Mouse (Mus musculus) cortical plate, adult 2 months (tissue): ENCODE measurements around the gene Cpne5. TPM values are rescaled to one million over a fixed set of nuclear protein-coding genes. Genes with fewer than 3 reads are reported as not detected.

Experiments
- H3K27ac ChIP-seq: fragments of 200-500 bp; 2 replicates; pipeline ENCODE4 v1.5.1; 2012; ENCODE audit warnings: low read length, control low read depth, inconsistent platforms; ENCODE audit not compliant: insufficient read depth
- H3K4me1 ChIP-seq: fragments of 200-500 bp; 2 replicates; pipeline ENCODE4 v1.6.1; 2011; ENCODE audit warnings: low read length; ENCODE audit not compliant: control insufficient read depth, insufficient read depth
- H3K4me3 ChIP-seq: fragments of 200-500 bp; 2 replicates; pipeline ENCODE4 v1.5.1; 2011; ENCODE audit warnings: mild to moderate bottlenecking, low read length, control low read depth; ENCODE audit not compliant: insufficient read depth
- CTCF ChIP-seq: fragments of 200-500 bp; IDR thresholded peaks from 2 replicates; pipeline ENCODE4 v1.5.1; 2011; ENCODE audit warnings: mild to moderate bottlenecking, control low read depth, low read length; ENCODE audit not compliant: insufficient read depth; ENCODE audit errors: extremely low read depth
- POLR2A ChIP-seq: fragments of 200-500 bp; IDR thresholded peaks from 2 replicates; pipeline ENCODE4 v1.6.1; 2011; ENCODE audit warnings: mild to moderate bottlenecking, low read length, control low read depth; ENCODE audit not compliant: insufficient read depth; ENCODE audit errors: extremely low read depth
- polyA plus RNA-seq: library from polyadenylated mRNA; depleted of rRNA; stranded (reverse); fragments of >200 nt; gene quantifications from 2 replicates; pipeline ENCODE4 v1.2.3, GENCODE M21; 2012

The Cpne5 gene
- polyA plus RNA-seq, 1 experiment = 107 TPM

DNA sequence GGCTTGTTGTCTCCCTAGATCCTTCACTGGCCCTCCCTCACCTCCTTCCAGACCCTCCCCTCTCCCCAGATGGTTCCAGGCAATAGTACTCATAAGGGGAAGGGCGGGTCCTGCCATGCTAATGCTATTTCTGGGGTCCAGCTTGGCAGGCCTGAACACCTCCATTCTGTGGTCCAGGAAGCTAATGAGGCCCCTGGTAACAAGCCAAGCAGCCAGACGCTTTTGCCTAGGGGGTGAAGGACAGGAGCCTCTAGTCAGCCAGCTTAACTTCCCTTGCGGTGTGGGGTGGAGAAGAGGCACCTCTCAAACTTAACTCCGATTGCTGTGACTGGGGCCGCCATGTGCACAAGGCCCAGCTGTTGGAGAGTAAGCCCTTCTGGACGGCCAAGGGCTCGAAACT, 88.2 kb downstream of the Cpne5 start:
- H3K4me1 ChIP-seq = no peaks in the 10 kb centered on the region
- no peak for TF ChIP-seq CTCF
- no peak for TF ChIP-seq POLR2A
- H3K4me3 ChIP-seq = no peak overlapping the region
- no peak overlapping the region for H3K27ac ChIP-seq

DNA sequence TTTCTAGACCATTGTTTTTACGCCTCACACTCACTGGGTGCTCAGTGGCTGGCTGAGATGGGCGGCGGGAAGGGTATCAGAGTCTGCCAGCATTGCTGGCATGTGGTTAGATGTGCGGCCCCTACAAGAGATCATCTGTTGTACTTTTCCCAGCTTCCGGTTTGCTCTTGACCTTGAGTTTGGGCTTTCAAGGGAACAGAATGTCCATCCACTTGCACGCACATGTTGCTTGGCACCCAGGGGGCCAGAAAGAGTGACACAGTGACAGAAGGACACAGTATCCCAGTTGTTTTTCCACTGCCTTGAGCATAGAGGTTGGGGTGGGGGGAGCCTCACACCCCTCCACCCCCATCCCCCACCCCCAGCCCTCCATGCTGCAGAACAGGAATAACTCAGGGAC, 90.2 kb downstream of the Cpne5 start:
- Histone ChIP-seq H3K4me3 (no peak overlapping the region), H3K27ac (no peak overlapping the region), H3K4me1 (no peaks in the 10 kb centered on the region)
- TF ChIP-seq CTCF (no peak), POLR2A (no peak)

DNA sequence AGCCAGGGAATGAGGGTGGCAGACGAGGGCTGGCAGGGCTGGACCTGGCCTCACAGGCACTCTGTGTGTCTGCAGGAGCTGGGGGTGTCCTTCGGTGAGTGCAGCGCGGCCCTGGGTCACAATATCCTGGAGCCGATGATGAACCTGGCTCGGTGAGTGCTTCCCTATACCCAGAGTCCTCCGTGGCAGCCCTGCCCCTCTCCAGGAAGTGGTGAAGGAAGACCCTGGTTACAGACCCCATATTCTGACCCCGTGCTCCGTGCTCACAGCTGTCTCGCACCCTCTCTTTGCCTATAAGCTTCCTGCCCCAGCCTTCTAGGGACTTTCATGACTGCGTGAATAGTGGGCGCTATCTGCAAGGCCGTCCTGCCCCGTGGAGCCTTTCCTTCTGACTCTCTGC, 90.7 kb downstream of the Cpne5 start:
- Histone ChIP-seq H3K27ac (no peak overlapping the region), H3K4me3 (no peak overlapping the region), H3K4me1 (no peaks in the 10 kb centered on the region)
- no peak for TF ChIP-seq CTCF
- no peak for TF ChIP-seq POLR2A

DNA sequence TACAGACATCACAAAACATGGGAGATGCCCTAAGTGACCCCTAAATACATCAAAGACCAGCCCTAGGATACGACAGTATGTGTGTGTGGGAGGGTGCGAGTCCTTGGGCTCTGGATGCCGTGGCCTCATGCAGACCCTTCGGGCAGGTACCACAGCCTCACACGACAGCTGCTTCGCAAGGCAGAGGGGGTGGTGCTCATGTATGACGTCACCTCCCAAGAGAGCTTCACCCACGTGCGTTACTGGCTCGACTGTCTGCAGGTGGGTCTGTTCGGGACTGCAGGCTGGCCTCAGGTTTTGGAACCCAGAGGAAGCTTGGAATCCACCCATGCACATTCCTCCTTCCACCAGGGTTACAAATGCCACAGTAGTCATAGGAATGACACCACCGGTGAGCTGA, 92.9 kb downstream of the Cpne5 start:
- TF ChIP-seq POLR2A = no peak
- no peak for TF ChIP-seq CTCF
- no peak overlapping the region for H3K27ac ChIP-seq
- H3K4me1 ChIP-seq = no peaks in the 10 kb centered on the region
- H3K4me3 ChIP-seq = no peak overlapping the region

DNA sequence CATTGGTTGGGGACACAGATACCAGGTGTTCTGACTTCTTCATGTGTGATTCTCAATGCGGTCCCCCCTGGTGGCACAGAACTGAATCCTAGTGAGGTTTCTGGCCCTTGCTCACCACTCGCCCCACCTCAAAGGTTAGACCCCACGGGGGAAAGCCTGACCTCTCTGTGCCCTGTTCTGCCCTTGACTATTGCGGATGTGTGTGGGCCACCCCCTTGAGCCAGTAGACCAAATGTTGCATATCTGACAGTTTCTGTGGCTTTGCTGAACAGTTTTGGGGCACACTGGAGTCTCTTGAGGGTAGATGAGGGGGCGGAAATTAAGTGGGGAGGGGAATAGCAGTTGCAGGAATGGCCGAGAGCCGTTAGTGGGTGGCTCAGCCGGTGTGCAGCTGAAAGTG, 94.7 kb downstream of the Cpne5 start:
- no peak for TF ChIP-seq CTCF
- TF ChIP-seq POLR2A = no peak
- Histone ChIP-seq H3K27ac (no peak overlapping the region), H3K4me3 (no peak overlapping the region), H3K4me1 (no peaks in the 10 kb centered on the region)

DNA sequence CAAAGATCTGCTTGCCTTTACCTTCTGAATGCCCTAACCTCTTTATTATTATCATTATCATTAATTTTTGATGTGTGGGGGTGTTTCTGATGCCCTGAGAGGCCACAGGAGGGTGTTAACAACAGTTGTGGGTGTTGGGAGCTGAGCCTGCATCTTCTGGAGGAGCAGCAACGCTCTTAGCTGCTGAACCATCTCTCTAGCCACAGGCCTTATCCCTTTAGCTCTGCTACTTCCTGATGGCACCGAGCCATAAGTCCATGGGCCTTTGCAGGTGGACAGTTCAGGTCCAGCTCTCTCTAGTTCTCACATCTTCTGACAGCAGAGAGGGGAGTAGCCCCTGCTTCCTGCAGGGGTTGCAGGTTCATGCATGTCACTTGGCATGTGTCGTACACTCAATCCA, 96.4 kb downstream of the Cpne5 start:
- Histone ChIP-seq H3K27ac (no peak overlapping the region), H3K4me3 (no peak overlapping the region), H3K4me1 (no peaks in the 10 kb centered on the region)
- no peak for TF ChIP-seq CTCF
- TF ChIP-seq POLR2A = no peak

DNA sequence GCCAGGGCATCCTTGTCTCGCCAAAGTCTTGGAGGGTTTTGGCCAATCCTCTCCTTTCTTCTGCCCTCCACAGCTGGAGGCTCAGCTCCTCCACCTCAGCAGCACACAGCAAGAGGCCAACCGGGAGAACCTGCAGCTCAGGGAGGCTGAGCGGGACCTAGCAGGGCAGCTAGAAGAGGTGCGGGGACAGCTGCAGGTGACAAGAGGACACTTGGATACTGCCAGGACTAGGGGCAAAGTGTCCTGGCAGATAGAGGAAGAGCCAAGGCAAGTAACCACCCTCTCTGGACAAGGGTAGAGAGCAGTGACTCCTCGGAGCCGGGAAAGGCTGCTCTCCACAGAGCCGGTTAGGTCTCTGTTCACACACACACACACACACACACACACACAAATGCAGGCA, 100.1 kb downstream of the Cpne5 start:
- Histone ChIP-seq H3K4me1 (no peaks in the 10 kb centered on the region), H3K27ac (no peak overlapping the region), H3K4me3 (no peak overlapping the region)
- TF ChIP-seq CTCF = no peak
- no peak for TF ChIP-seq POLR2A

DNA sequence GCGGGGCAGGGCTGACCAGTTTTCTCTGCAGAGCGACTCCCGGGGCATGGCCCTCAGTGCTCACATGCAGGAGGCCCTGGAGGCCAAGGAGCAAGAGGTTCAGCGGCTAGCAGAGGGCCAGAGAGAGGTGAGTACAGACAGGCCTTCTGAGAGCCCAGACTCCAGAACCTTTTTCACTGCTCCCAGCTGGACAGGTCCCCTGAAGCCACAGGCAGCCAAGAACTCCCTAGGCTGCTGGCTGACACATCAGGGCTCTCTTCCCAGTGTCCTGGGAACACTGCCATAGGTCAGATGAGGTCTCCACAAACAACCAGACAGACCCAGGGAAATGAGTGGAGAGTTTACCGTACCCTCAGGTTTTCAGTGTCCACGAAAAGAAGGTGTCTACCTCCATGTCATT, 101.7 kb downstream of the Cpne5 start:
- Histone ChIP-seq H3K4me3 (no peak overlapping the region), H3K4me1 (no peaks in the 10 kb centered on the region), H3K27ac (no peak overlapping the region)
- TF ChIP-seq POLR2A (no peak), CTCF (no peak)

DNA sequence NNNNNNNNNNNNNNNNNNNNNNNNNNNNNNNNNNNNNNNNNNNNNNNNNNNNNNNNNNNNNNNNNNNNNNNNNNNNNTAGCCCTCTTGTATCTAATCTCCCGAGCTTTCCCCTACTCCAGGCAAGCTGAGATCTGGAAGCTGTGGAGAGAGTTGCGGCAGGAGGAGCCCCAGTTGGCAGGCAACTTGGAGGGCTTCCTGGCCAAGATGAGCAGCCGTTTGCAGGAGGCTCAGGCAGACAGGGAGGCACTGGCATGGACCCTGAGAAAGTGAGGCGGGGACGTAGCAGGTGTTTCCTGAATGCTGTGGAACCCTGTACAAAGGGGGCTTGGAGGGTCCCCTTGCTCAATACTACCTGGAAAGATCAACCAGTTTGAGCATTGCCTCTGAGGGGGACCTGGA, 102.9 kb downstream of the Cpne5 start:
- no peak for TF ChIP-seq POLR2A
- TF ChIP-seq CTCF = no peak
- no peak overlapping the region for H3K4me3 ChIP-seq
- no peak overlapping the region for H3K27ac ChIP-seq
- no peaks in the 10 kb centered on the region for H3K4me1 ChIP-seq

DNA sequence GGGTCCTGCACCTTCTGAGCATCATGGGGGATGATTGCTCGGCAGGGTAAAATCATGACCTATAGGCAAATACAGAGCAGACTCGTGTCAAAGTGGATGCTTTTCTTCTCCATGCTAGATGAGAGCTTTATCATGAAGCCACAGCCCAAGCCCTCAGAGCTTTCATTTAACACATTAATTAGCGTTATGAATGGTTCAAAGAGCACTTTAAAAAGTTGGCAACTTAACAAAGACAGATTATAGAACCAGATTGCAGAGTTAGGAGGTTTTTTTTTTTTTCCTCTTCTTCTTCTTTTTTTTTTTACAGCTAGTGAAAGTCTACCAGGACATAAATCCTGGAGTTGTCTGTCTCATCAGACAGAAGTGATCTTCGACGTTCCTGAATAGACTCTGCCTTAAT, 108.6 kb downstream of the Cpne5 start:
- Histone ChIP-seq H3K27ac (no peak overlapping the region), H3K4me1 (no peaks in the 10 kb centered on the region), H3K4me3 (no peak overlapping the region)
- TF ChIP-seq POLR2A (no peak), CTCF (no peak)

DNA sequence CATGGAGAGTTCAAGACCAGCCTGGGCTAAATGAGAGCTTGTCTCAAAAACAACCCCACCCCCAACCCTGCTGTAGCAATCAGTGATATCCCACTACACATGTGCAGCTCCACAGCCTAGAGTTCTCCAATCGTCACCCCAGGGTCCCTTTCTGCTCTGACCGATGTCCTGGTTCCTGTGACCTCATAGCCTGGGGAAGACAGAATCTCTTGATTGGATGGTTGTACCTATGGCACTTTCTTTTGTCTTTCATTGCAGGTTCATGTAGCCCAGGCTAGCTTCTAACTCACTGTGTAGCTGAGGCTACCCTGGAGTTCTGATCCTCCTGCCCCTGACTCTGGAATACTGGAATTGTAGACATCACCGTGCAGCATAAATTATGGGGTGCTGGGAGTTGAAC, 111.4 kb downstream of the Cpne5 start:
- Histone ChIP-seq H3K4me1 (no peaks in the 10 kb centered on the region), H3K27ac (no peak overlapping the region), H3K4me3 (no peak overlapping the region)
- TF ChIP-seq POLR2A (no peak), CTCF (no peak)
